Mouse (Mus musculus): Measurements from ENCODE around the gene Cox6b2. TPM values are rescaled to one million over a fixed set of nuclear protein-coding genes. Genes with fewer than 3 reads are reported as not detected.

Cox6b2 gene
- polyA plus RNA-seq, 1 experiment from 2014 or later, result 50.6 TPM

DNA sequence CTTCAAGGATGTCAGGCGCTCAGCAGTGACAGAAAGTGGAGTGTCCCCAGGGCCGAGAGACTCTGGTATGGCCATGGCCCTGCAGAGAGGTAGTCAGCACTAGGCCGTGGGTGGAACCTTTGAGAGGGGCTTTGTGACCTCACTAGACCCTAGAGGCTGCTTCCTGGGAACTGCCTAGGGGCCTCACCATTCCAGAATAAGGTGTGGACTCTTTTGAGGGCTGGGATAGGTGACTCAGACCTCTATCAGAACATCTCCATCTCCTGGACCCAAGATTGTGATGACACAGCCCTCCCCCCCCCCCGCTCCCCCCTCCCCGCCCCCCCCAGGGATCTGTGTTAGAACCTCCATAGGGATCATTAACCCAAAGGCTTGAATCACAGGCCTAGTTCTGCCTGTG is 18.3 kb upstream of the Cox6b2 start, which contains the start of gene Fam71e2:
Gene Fam71e2 (minus strand): TSS at position 101 of the 400 bp plus-strand sequence.
- Histone ChIP-seq H3K4me2 (ENCODE audit: low read depth, low read length) (no peak within 1 kb of the TSS), H3K9me3 (ENCODE audit: control insufficient read depth, low read length) (no peaks in the 10 kb centered on the region), H3K27me3 (replicated peaks; ENCODE audit: control insufficient read depth, insufficient read depth, low read length) (peaks cover 13% of the 10 kb centered on the region), H3K4me3 (ENCODE audit: low read length) (no peak within 1 kb of the TSS), H3K9ac (ENCODE audit: low read depth, low read length) (no peak within 1 kb of the TSS), H3K27ac (ENCODE audit: low read length) (no peak within 1 kb of the TSS), H3K36me3 (ENCODE audit: control insufficient read depth, insufficient read depth, low read length) (no peaks in the 10 kb centered on the region), H3K4me1 (ENCODE audit: control insufficient read depth, insufficient read depth, low read length) (no peaks in the 10 kb centered on the region)
- no peak for ATAC-seq
- WGBS, result 73% methylated on average over 4 of the region's 5 CpGs

DNA sequence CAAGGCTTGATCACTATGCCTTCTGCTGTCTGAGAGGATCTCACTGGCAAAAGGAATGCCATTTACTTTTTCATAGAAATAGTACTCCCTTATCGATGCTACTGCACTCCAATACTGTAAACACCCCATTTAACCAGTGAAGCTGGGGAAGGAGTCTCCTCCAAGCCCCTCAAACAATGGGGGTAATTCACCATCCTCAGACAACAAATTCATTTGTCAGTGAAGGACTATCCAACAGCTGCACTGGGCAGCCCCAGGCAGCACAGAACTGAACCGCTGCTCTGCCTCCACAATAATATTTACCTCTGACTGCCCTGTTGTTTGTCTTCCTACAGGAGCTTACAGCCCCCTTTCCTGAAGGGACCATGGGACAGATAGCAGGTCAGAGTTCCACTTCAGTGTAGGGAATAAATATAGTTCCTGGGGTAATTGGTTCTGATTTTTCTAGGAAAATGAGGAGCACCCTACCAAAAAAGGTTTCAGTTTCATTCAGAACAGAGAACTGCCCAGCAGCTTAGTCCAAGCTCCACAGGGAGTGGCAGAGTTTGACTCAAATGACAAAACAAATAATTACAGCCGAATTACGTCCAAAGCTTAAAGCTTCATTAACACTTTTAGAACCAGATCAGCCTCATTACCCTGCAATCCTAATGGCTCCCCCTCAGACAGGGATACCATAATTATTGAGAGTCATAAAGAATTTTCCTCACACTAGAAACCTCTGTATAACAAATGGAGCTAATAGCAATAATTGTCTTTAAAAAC is 12.2 kb upstream of the Cox6b2 start:
- Histone ChIP-seq H3K9me3 (ENCODE audit: control insufficient read depth, low read length) (no peaks in the 10 kb centered on the region), H3K4me2 (ENCODE audit: low read depth, low read length) (no peak overlapping the region), H3K4me1 (ENCODE audit: control insufficient read depth, insufficient read depth, low read length) (0 out of 2 replicates have a peak, but pooled peaks cover 4% of the 10 kb centered on the region), H3K4me3 (ENCODE audit: low read length) (no peak overlapping the region), H3K27ac (ENCODE audit: low read length) (no peak overlapping the region), H3K27me3 (replicated peaks; ENCODE audit: control insufficient read depth, insufficient read depth, low read length) (no peaks in the 10 kb centered on the region), H3K36me3 (ENCODE audit: control insufficient read depth, insufficient read depth, low read length) (no peaks in the 10 kb centered on the region), H3K9ac (ENCODE audit: low read depth, low read length) (no peak overlapping the region)
- WGBS, result 9% methylated on average over 4 of the region's 4 CpGs
- ATAC-seq, result no peak

DNA sequence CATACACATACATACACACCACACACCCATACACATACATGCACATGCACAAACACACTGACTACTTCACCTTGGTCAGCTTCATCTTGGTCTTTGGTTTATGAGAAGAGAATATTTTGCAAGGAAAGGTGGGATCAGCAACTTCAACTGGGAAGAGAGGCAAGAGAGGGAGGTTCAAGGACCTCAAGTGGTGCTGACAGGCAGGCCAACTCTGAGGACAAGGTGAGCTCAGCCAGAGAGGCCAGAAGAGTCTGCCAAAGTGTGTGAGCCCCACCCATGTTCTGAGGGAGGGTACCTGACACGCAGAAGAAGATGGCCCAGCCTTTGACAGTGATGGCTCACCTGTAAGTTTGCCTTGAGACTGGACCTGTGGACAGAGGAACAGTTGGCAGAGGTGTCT is 6.8 kb upstream of the Cox6b2 start:
- H3K4me1 ChIP-seq (ENCODE audit: control insufficient read depth, insufficient read depth, low read length), result no peaks in the 10 kb centered on the region
- no peak overlapping the region for H3K4me3 ChIP-seq (ENCODE audit: low read length)
- H3K36me3 ChIP-seq (ENCODE audit: control insufficient read depth, insufficient read depth, low read length), result no peaks in the 10 kb centered on the region
- H3K4me2 ChIP-seq (ENCODE audit: low read depth, low read length), result no peak overlapping the region
- no peak for ATAC-seq
- WGBS, result 30% methylated on average over 1 of the region's 1 CpGs
- no peak overlapping the region for H3K9ac ChIP-seq (ENCODE audit: low read depth, low read length)
- no peaks in the 10 kb centered on the region for H3K9me3 ChIP-seq (ENCODE audit: control insufficient read depth, low read length)
- no peak overlapping the region for H3K27ac ChIP-seq (ENCODE audit: low read length)
- no peaks in the 10 kb centered on the region for H3K27me3 ChIP-seq (replicated peaks; ENCODE audit: control insufficient read depth, insufficient read depth, low read length)

- peak; percentile 85 for ATAC-seq
- WGBS, result 3% methylated on average over 30 of the region's 30 CpGs
These were observed 698 bp downstream of the Cox6b2 start for GRCm38 (mm10) chr7:4751971-4752820.

DNA sequence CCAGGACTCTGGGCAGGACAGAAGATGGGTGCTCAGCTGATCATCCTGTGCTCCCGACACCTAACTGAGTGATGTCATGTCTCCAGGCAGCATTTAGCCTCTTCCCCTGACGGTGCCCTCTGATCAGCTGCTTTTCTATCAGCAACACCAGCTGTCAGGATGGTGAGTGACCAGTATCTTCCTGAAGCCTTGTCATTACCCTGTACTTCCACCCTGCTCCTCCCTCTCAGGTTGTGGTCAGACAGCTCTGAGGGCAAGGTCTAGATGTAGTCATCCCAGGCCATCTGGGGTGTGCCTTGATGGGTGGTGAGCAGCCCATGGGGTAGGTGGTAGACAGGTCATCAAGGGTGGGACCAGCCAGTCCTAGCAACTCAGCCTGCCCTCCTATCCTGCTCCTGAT is 3.7 kb downstream of the Cox6b2 start:
- H3K36me3 ChIP-seq (ENCODE audit: control insufficient read depth, insufficient read depth, low read length), result peaks cover 19% of the 10 kb centered on the region
- H3K4me3 ChIP-seq (ENCODE audit: low read length), result no peak overlapping the region
- ATAC-seq, result no peak
- peaks cover 9% of the 10 kb centered on the region for H3K4me1 ChIP-seq (ENCODE audit: control insufficient read depth, insufficient read depth, low read length)
- no peak overlapping the region for H3K9ac ChIP-seq (ENCODE audit: low read depth, low read length)
- no peak overlapping the region for H3K4me2 ChIP-seq (ENCODE audit: low read depth, low read length)
- 81% methylated on average over 2 of the region's 2 CpGs for WGBS
- no peak overlapping the region for H3K27ac ChIP-seq (ENCODE audit: low read length)
- no peaks in the 10 kb centered on the region for H3K27me3 ChIP-seq (replicated peaks; ENCODE audit: control insufficient read depth, insufficient read depth, low read length)
- no peaks in the 10 kb centered on the region for H3K9me3 ChIP-seq (ENCODE audit: control insufficient read depth, low read length)

More at GRCm38 (mm10) chr7:4751971-4752820, 698 bp downstream of the Cox6b2 start:
- Histone ChIP-seq H3K27me3 (replicated peaks; ENCODE audit: control insufficient read depth, insufficient read depth, low read length) (no peaks in the 10 kb centered on the region), H3K27ac (ENCODE audit: low read length) (peak overlapping the region; percentile 21; the same call in 1 of the 2 replicates), H3K4me1 (ENCODE audit: control insufficient read depth, insufficient read depth, low read length) (peaks cover 9% of the 10 kb centered on the region), H3K4me3 (ENCODE audit: low read length) (peak overlapping the region; percentile 51), H3K4me2 (ENCODE audit: low read depth, low read length) (peak overlapping the region; percentile 74), H3K36me3 (ENCODE audit: control insufficient read depth, insufficient read depth, low read length) (no peaks in the 10 kb centered on the region), H3K9ac (ENCODE audit: low read depth, low read length) (peak overlapping the region; percentile 65), H3K9me3 (ENCODE audit: control insufficient read depth, low read length) (no peaks in the 10 kb centered on the region)

- Histone ChIP-seq H3K27ac (ENCODE audit: low read length) (no peak overlapping the region), H3K9me3 (ENCODE audit: control insufficient read depth, low read length) (no peaks in the 10 kb centered on the region), H3K27me3 (replicated peaks; ENCODE audit: control insufficient read depth, insufficient read depth, low read length) (no peaks in the 10 kb centered on the region), H3K9ac (ENCODE audit: low read depth, low read length) (no peak overlapping the region), H3K4me3 (ENCODE audit: low read length) (no peak overlapping the region), H3K36me3 (ENCODE audit: control insufficient read depth, insufficient read depth, low read length) (peaks cover 21% of the 10 kb centered on the region), H3K4me1 (ENCODE audit: control insufficient read depth, insufficient read depth, low read length) (peaks cover 9% of the 10 kb centered on the region), H3K4me2 (ENCODE audit: low read depth, low read length) (no peak overlapping the region)
- ATAC-seq, result no peak
- WGBS, result 72% methylated on average over 4 of the region's 4 CpGs
These were observed 4.6 kb downstream of the Cox6b2 start for GRCm38 (mm10) chr7:4748321-4748720.

- Histone ChIP-seq H3K27ac (ENCODE audit: low read length) (no peak overlapping the region), H3K9me3 (ENCODE audit: control insufficient read depth, low read length) (no peaks in the 10 kb centered on the region), H3K4me1 (ENCODE audit: control insufficient read depth, insufficient read depth, low read length) (peaks cover 12% of the 10 kb centered on the region), H3K9ac (ENCODE audit: low read depth, low read length) (no peak overlapping the region), H3K4me3 (ENCODE audit: low read length) (no peak overlapping the region), H3K36me3 (ENCODE audit: control insufficient read depth, insufficient read depth, low read length) (peaks cover 21% of the 10 kb centered on the region), H3K4me2 (ENCODE audit: low read depth, low read length) (no peak overlapping the region), H3K27me3 (replicated peaks; ENCODE audit: control insufficient read depth, insufficient read depth, low read length) (no peaks in the 10 kb centered on the region)
- WGBS, result 69% methylated on average over 9 of the region's 9 CpGs
- ATAC-seq, result no peak
These were observed 5.6 kb downstream of the Cox6b2 start for GRCm38 (mm10) chr7:4747156-4747899.

DNA sequence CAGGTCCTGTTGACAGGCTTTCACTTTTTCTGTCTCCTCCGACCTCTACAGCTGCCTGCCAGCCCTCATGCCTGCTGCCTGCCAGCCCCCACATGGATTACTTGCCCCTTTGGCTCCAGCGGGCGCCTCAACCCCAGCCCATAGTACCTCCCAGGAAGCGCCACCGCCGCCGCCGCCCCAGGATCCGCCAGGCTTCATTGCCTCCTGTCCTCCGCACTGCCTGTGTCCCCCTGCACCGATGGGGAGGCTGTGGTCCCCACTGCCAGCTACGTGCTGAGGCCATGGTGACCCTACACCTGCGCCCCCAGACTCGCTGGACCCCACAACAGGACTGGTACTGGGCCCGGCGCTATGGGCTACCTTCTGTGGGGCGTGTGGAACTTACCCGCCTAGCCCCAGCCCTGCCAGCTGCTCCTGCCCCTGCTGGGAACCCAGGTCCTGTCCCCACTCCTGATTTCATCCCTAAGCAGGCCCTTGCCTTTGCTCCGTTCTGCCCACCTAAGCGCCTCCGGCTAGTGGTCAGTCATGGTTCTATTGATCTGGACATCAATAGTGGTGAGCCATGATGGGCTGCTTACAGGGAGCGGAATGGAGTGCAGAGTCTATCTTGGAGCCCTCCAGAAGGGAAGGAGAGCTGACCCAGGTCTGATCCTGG is 6.4 kb downstream of the Cox6b2 start:
- H3K36me3 ChIP-seq (ENCODE audit: control insufficient read depth, insufficient read depth, low read length), result peaks cover 21% of the 10 kb centered on the region
- peaks cover 13% of the 10 kb centered on the region for H3K4me1 ChIP-seq (ENCODE audit: control insufficient read depth, insufficient read depth, low read length)
- no peak overlapping the region for H3K4me3 ChIP-seq (ENCODE audit: low read length)
- no peak overlapping the region for H3K9ac ChIP-seq (ENCODE audit: low read depth, low read length)
- no peak overlapping the region for H3K4me2 ChIP-seq (ENCODE audit: low read depth, low read length)
- H3K9me3 ChIP-seq (ENCODE audit: control insufficient read depth, low read length), result no peaks in the 10 kb centered on the region
- no peak overlapping the region for H3K27ac ChIP-seq (ENCODE audit: low read length)
- 89% methylated on average over 22 of the region's 22 CpGs for WGBS
- no peaks in the 10 kb centered on the region for H3K27me3 ChIP-seq (replicated peaks; ENCODE audit: control insufficient read depth, insufficient read depth, low read length)
- ATAC-seq, result no peak

Measured in intestine, embryonic 16.5 days (tissue).